Mouse (Mus musculus) bone marrow macrophage, adult 2 months (primary cell): ENCODE data around the gene Hsd11b2.

Experiments
- CTCF ChIP-seq: IDR thresholded peaks from 2 replicates; pipeline ENCODE4 v1.5.1; 2012; ENCODE audit warnings: low read depth, mild to moderate bottlenecking, low read length, moderate library complexity
- POLR2A ChIP-seq: IDR thresholded peaks from 2 replicates; pipeline ENCODE4 v1.6.1; 2012; ENCODE audit warnings: mild to moderate bottlenecking, low read depth, low read length, borderline replicate concordance

DNA sequence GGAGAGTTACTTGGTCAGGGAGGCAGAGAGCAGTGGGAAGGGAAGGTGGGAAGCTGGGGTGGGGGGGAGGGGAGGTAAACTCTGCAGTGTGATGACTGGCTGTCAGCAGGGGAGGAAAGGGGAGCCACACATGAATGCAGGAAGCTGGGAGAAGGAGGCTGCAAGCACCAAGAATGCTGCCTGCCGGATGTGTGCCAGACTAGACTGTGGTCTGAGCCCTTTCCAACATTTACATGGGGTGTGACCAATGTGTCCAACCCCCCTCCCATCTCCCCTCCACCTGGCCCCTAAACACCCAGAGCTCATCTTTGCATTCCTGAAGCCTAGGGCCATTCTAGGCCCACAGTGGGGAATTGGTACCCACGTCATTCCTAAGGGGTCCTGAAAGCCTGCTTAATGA lies 37.5 kb upstream of the Hsd11b2 start:
- TF ChIP-seq CTCF (no peak), POLR2A (no peak)
